Mouse (Mus musculus): Measurements from ENCODE around the gene Dmrtb1.

The Dmrtb1 gene

GRCm38 (mm10) chr4:107684130-107684529 is at the start of gene Dmrtb1:
Gene Dmrtb1 (minus strand): TSS chr4:107684230.
- in situ Hi-C loops (cut with MboI; ENCODE audit: low sequenced_read_pairs), result no loop called here

GRCm38 (mm10) chr4:107733603-107734002 is 49.6 kb upstream of the Dmrtb1 start:
- in situ Hi-C loops (cut with MboI; ENCODE audit: low sequenced_read_pairs), result no loop called here

- in situ Hi-C loops (cut with MboI; ENCODE audit: low sequenced_read_pairs), result no loop called here
Observed at GRCm38 (mm10) chr4:107732624-107733023, 48.6 kb upstream of the Dmrtb1 start.

- in situ Hi-C loops (cut with MboI; ENCODE audit: low sequenced_read_pairs), result no loop called here
Observed at GRCm38 (mm10) chr4:107732182-107732581, 48.2 kb upstream of the Dmrtb1 start.

- in situ Hi-C loops (cut with MboI; ENCODE audit: low sequenced_read_pairs), result no loop called here
Observed at GRCm38 (mm10) chr4:107731088-107731465, 47.0 kb upstream of the Dmrtb1 start.

- in situ Hi-C loops (cut with MboI; ENCODE audit: low sequenced_read_pairs), result no loop called here
Observed at GRCm38 (mm10) chr4:107730391-107731087, 46.5 kb upstream of the Dmrtb1 start.

- in situ Hi-C loops (cut with MboI; ENCODE audit: low sequenced_read_pairs), result no loop called here
Observed at GRCm38 (mm10) chr4:107725432-107725831, 41.4 kb upstream of the Dmrtb1 start.

GRCm38 (mm10) chr4:107720043-107720830 is 36.2 kb upstream of the Dmrtb1 start:
- in situ Hi-C loops (cut with MboI; ENCODE audit: low sequenced_read_pairs), result no loop called here

- in situ Hi-C loops (cut with MboI; ENCODE audit: low sequenced_read_pairs), result no loop called here
Observed at GRCm38 (mm10) chr4:107719161-107719560, 35.1 kb upstream of the Dmrtb1 start.

GRCm38 (mm10) chr4:107718720-107719119 is 34.7 kb upstream of the Dmrtb1 start:
- in situ Hi-C loops (cut with MboI; ENCODE audit: low sequenced_read_pairs), result no loop called here

GRCm38 (mm10) chr4:107717718-107718313 is 33.8 kb upstream of the Dmrtb1 start:
- in situ Hi-C loops (cut with MboI; ENCODE audit: low sequenced_read_pairs), result no loop called here

- in situ Hi-C loops (cut with MboI; ENCODE audit: low sequenced_read_pairs), result no loop called here
Observed at GRCm38 (mm10) chr4:107716754-107717299, 32.8 kb upstream of the Dmrtb1 start.

- in situ Hi-C loops (cut with MboI; ENCODE audit: low sequenced_read_pairs), result no loop called here
Observed at GRCm38 (mm10) chr4:107706884-107707283, 22.9 kb upstream of the Dmrtb1 start.

- in situ Hi-C loops (cut with MboI; ENCODE audit: low sequenced_read_pairs), result no loop called here
Observed at GRCm38 (mm10) chr4:107704185-107704584, 20.2 kb upstream of the Dmrtb1 start.

GRCm38 (mm10) chr4:107701679-107702078 is 17.6 kb upstream of the Dmrtb1 start:
- in situ Hi-C loops (cut with MboI; ENCODE audit: low sequenced_read_pairs), result no loop called here

- in situ Hi-C loops (cut with MboI; ENCODE audit: low sequenced_read_pairs), result no loop called here
Observed at GRCm38 (mm10) chr4:107701116-107701515, 17.1 kb upstream of the Dmrtb1 start.

- in situ Hi-C loops (cut with MboI; ENCODE audit: low sequenced_read_pairs), result no loop called here
Observed at GRCm38 (mm10) chr4:107699271-107699670, 15.2 kb upstream of the Dmrtb1 start.

GRCm38 (mm10) chr4:107693816-107694215 is 9.8 kb upstream of the Dmrtb1 start:
- in situ Hi-C loops (cut with MboI; ENCODE audit: low sequenced_read_pairs), result no loop called here

- in situ Hi-C loops (cut with MboI; ENCODE audit: low sequenced_read_pairs), result no loop called here
Observed at GRCm38 (mm10) chr4:107688213-107688612, 4.2 kb upstream of the Dmrtb1 start.

GRCm38 (mm10) chr4:107687127-107687526 is 3.1 kb upstream of the Dmrtb1 start:
- in situ Hi-C loops (cut with MboI; ENCODE audit: low sequenced_read_pairs), result no loop called here

- in situ Hi-C loops (cut with MboI; ENCODE audit: low sequenced_read_pairs), result no loop called here
Observed at GRCm38 (mm10) chr4:107683006-107683756, 849 bp downstream of the Dmrtb1 start.

Measured in CH12F3 (cell line).